7 mouse cellular contexts compared by ENCODE assay signal in the genomic region with DNA sequence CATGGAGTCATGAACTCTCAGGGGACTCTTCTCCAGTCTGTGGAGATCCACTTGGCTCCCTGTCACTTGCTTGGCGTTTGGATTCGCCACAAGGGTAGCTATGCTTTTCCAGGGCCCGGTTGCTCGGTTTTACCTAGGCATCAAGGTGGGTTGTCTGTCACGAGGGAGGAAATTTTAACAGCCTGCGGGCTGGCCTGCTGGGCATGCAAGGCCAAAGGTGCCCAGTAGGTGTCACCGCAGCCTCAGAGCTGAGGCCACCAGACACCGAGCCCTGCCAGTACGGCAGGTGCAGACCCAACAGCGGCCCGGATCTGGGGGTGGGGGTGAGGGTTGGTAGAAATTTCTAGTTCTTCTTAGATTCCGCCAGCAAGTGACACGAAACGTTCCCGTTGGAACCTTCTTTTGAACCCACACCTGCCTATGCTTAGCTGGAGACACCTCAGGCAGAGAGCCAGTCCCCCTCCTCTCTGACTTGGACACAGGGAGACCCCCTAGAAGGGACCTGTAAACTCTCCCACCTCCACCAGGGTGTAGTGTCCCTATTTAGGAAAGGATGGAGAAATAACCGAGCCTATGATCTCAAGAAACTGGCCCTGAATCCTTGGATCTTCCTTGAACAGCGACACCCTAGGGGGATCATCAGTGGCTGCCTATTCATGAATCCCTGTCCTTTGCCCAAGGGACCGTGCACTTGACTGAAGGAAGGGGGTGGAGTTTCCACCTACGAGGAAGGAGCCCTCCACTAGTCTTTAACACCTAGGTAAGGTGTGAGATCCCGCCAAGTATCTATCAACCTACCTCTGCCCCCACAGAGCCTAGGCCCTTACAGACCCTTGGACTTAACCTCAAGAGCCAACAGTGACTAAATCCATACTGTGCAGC. TPM values are rescaled to one million over a fixed set of nuclear protein-coding genes. Genes with fewer than 3 reads are reported as not detected.
A peak's percentile ranks its signal among the peaks of the same experiment; 100 is the strongest.
DNase-seq lines count a peak whose midpoint lies in the region; ATAC-seq and TF ChIP-seq lines count a peak whose summit lies in the region.

No protein-coding gene starts in this region.

- ATAC-seq in forebrain, embryonic 16.5 days: peak; percentile 70

- H3K9me3 ChIP-seq in MEL (replicated peaks; ENCODE audit: insufficient read depth, low read length): no peaks in the 10 kb centered on the region
- no peaks in the 10 kb centered on the region for H3K9me3 ChIP-seq in forebrain, embryonic 16.5 days (ENCODE audit: control insufficient read depth, low read length)
- no peaks in the 10 kb centered on the region for H3K9me3 ChIP-seq in hindbrain, embryonic 10.5 days

- WGBS in forebrain, embryonic 16.5 days: 3% methylated on average over 20 of the region's 20 CpGs
- WGBS in hindbrain, embryonic 10.5 days: 2% methylated on average over 20 of the region's 20 CpGs

- no peak overlapping the region for H3K9ac ChIP-seq in MEL (ENCODE audit: control insufficient read depth, low read depth, low read length, poor library complexity, severe bottlenecking)
- H3K9ac ChIP-seq in forebrain, embryonic 16.5 days (replicated peaks; ENCODE audit: low read depth, low read length): no peak overlapping the region

- no peaks in the 10 kb centered on the region for H3K27me3 ChIP-seq in MEL (ENCODE audit: control insufficient read depth in 1 of 2, insufficient read depth in 2 of 2, low read length in 2 of 2)
- H3K27me3 ChIP-seq in forebrain, embryonic 16.5 days (replicated peaks; ENCODE audit: control insufficient read depth, insufficient read depth, low read length): peaks cover 86% of the 10 kb centered on the region
- peaks cover 94% of the 10 kb centered on the region for H3K27me3 ChIP-seq in hindbrain, embryonic 10.5 days (ENCODE audit: insufficient read depth, poor library complexity, severe bottlenecking)

- H3K4me2 ChIP-seq in forebrain, embryonic 16.5 days (ENCODE audit: low read length): no peak overlapping the region

- H3K4me3 ChIP-seq in MEL (ENCODE audit: control insufficient read depth in 1 of 2, insufficient read depth in 1 of 2, low read depth in 2 of 2, low read length in 2 of 2): no peak overlapping the region
- H3K4me3 ChIP-seq in forebrain, embryonic 16.5 days (replicated peaks; ENCODE audit: low read length): no peak overlapping the region
- H3K4me3 ChIP-seq in hindbrain, embryonic 10.5 days: peak overlapping the region; percentile 47

- TF ChIP-seq EP300 in MEL (IDR thresholded peaks at IDR 0.05; ENCODE audit: low read depth in 1 of 2, low read length in 2 of 2): no peak

- peak; percentile 16 for DNase-seq in MEL (ENCODE audit: low read depth, low spot score)
- peak; percentile 13 for DNase-seq in c-Kit-positive CD71-positive TER-119-positive erythroid progenitor cells, embryonic 14.5 days (ENCODE audit: low spot score)
- peak; percentile 67 for DNase-seq in hindbrain, embryonic 10.5 days (ENCODE audit: low spot score)
- DNase-seq in layer of hippocampus, postnatal 14 days (ENCODE audit: low spot score in 2 of 2): peak; percentile 46 to 53
- DNase-seq in lung, postnatal 10 days: peak; percentile 65
- DNase-seq in right cerebral cortex, adult 18-20 months: peak; percentile 41

- H3K79me2 ChIP-seq in MEL (ENCODE audit: control insufficient read depth, insufficient read depth, low read length, poor library complexity): no peaks in the 10 kb centered on the region

- TF ChIP-seq CTCF in MEL (IDR thresholded peaks at IDR 0.05 in 2 of 3, conservative IDR thresholded peaks at IDR 0.05 in 1 of 3; ENCODE audit: control insufficient read depth in 1 of 3, insufficient read depth in 1 of 3, low read depth in 2 of 3, low read length in 3 of 3, poor library complexity in 1 of 3, severe bottlenecking in 1 of 3): peak; percentile 50 to 78 (median 67)

- TF ChIP-seq RAD21 in MEL (IDR thresholded peaks at IDR 0.05; ENCODE audit: low read depth, low read length): peak; percentile 65

- no peaks in the 10 kb centered on the region for H3K36me3 ChIP-seq in MEL (ENCODE audit: control insufficient read depth in 1 of 2, insufficient read depth in 2 of 2, low read length in 2 of 2)
- no peaks in the 10 kb centered on the region for H3K36me3 ChIP-seq in forebrain, embryonic 16.5 days (ENCODE audit: control insufficient read depth, insufficient read depth)
- H3K36me3 ChIP-seq in hindbrain, embryonic 10.5 days: no peaks in the 10 kb centered on the region

- no peaks in the 10 kb centered on the region for H3K4me1 ChIP-seq in MEL (ENCODE audit: control insufficient read depth in 1 of 2, insufficient read depth in 2 of 2, low read length in 2 of 2)
- H3K4me1 ChIP-seq in forebrain, embryonic 16.5 days (replicated peaks; ENCODE audit: control insufficient read depth, insufficient read depth, low read length): peaks cover 30% of the 10 kb centered on the region
- H3K4me1 ChIP-seq in hindbrain, embryonic 10.5 days (replicated peaks): peaks cover 45% of the 10 kb centered on the region

- no peak overlapping the region for H3K27ac ChIP-seq in MEL (ENCODE audit: control insufficient read depth, low read depth, low read length)
- no peak overlapping the region for H3K27ac ChIP-seq in forebrain, embryonic 16.5 days (ENCODE audit: low read length)
- no peak overlapping the region for H3K27ac ChIP-seq in hindbrain, embryonic 10.5 days

- no peak for TF ChIP-seq POLR2A in MEL (IDR thresholded peaks at IDR 0.05; ENCODE audit: control insufficient read depth in 1 of 2, insufficient read depth in 1 of 2, low read depth in 1 of 2, low read length in 2 of 2, poor library complexity in 1 of 2)

TF ChIP-seq in MEL, 35 proteins besides CTCF, POLR2A, EP300 and RAD21:
- no peak for TF ChIP-seq NRF1 (IDR thresholded peaks at IDR 0.05; ENCODE audit: insufficient read depth, low read depth, low read length, poor library complexity, severe bottlenecking)
- TF ChIP-seq CHD1 (IDR thresholded peaks at IDR 0.05; ENCODE audit: low read depth, low read length): no peak
- no peak for TF ChIP-seq ZC3H11A (IDR thresholded peaks at IDR 0.05; ENCODE audit: low read depth, low read length)
- TF ChIP-seq SMC3 (IDR thresholded peaks at IDR 0.05; ENCODE audit: low read depth, low read length): peak; percentile 46

RNA-seq across cellular contexts. Expression of a gene that starts 2.4 kb away (rescaled TPM):
- total RNA-seq in MEL (2012; rRNA removed): 0.04 TPM in 1 of 2 replicates, not detected in the other
- polyA plus RNA-seq in MEL (2012; ENCODE audit: insufficient read depth in 1 of 2, insufficient read length in 2 of 2, low read depth in 1 of 2, low replicate concordance in 2 of 2, missing spikeins in 1 of 2): under 1 TPM in 1 of 2 experiments, not detected in 1; 0.07 TPM
- polyA plus RNA-seq in forebrain, embryonic 16.5 days (2015; fragmentation: Nextera tagmentation; extraction: Ambion mirVana): 0.16 TPM in 2 replicates
- 0.12 TPM in 2 replicates for polyA plus RNA-seq in hindbrain, embryonic 10.5 days (2016; fragmentation: Nextera tagmentation; extraction: Ambion mirVana)
- under 1 TPM; 0.35 to 0.60 TPM for total RNA-seq in layer of hippocampus, postnatal 14 days (2021)

RNA-seq across cellular contexts. Expression of a gene that starts 13.6 kb away (rescaled TPM):
- not detected in 2 replicates for total RNA-seq in MEL (2012; rRNA removed)
- polyA plus RNA-seq in MEL (2012; ENCODE audit: insufficient read depth in 1 of 2, insufficient read length in 2 of 2, low read depth in 1 of 2, low replicate concordance in 2 of 2, missing spikeins in 1 of 2): not detected
- polyA plus RNA-seq in forebrain, embryonic 16.5 days (2015; fragmentation: Nextera tagmentation; extraction: Ambion mirVana): 0.39 and 0.45 TPM in 2 replicates
- polyA plus RNA-seq in hindbrain, embryonic 10.5 days (2016; fragmentation: Nextera tagmentation; extraction: Ambion mirVana): 0.50 and 1.7 TPM in 2 replicates
- total RNA-seq in layer of hippocampus, postnatal 14 days (2021): 1 to 10 TPM; 1.6 to 3.8 TPM

RNA-seq across cellular contexts. Expression of a gene that starts 56.1 kb away (rescaled TPM):
- not detected in 2 replicates for total RNA-seq in MEL (2012; rRNA removed)
- not detected for polyA plus RNA-seq in MEL (2012; ENCODE audit: insufficient read depth in 1 of 2, insufficient read length in 2 of 2, low read depth in 1 of 2, low replicate concordance in 2 of 2, missing spikeins in 1 of 2)
- polyA plus RNA-seq in forebrain, embryonic 16.5 days (2015; fragmentation: Nextera tagmentation; extraction: Ambion mirVana): not detected in 2 replicates
- not detected in 2 replicates for polyA plus RNA-seq in hindbrain, embryonic 10.5 days (2016; fragmentation: Nextera tagmentation; extraction: Ambion mirVana)
- under 1 TPM in 1 of 2 experiments, not detected in 1; 0.91 TPM for total RNA-seq in layer of hippocampus, postnatal 14 days (2021)

Comparison
In these comparisons a context has a peak if more than half of its experiments do, and no peak if none do; other contexts are left out.
1. DNase-seq: peak in every context shown above with its lines; median percentile 67 in hindbrain, embryonic 10.5 days; 65 in lung, postnatal 10 days; 50 in layer of hippocampus, postnatal 14 days; 41 in right cerebral cortex, adult 18-20 months; 16 in MEL; 13 in c-Kit-positive CD71-positive TER-119-positive erythroid progenitor cells, embryonic 14.5 days.